In genomic region chr9:31354051-31354450, GRCm38 (mm10) we compare ENCODE assay signal across 20 mouse cellular contexts.
"Had no signal": no experiment of that assay in that cellular context is flagged by ENCODE, and none has a peak within 500 bp of the region (broad histone marks: within the 10 kb centered on the region; RNA-seq: fewer than 3 reads in every experiment).

No protein-coding gene starts in this region.

- DNase-seq: kidney, adult 11 months; kidney, adult 8-10 months; kidney, postnatal 14 days; kidney, postnatal 4 days; left cerebral cortex, postnatal 4 days; lung, embryonic 14.5 days; lung, postnatal 4 days; midbrain, embryonic 14.5 days; right cerebral cortex, postnatal 25 days; spleen, adult 18-20 months; thymus, postnatal 36 days had no signal

- H3K9ac ChIP-seq: kidney, embryonic 15.5 days; limb, embryonic 12.5 days; limb, embryonic 15.5 days; lung, embryonic 14.5 days; neural tube, embryonic 12.5 days; neural tube, embryonic 15.5 days; stomach, embryonic 15.5 days had no signal

- H3K27me3 ChIP-seq: kidney, embryonic 15.5 days; limb, embryonic 12.5 days; limb, embryonic 15.5 days; neural tube, embryonic 12.5 days; neural tube, embryonic 15.5 days; stomach, embryonic 15.5 days had no signal

- H3K27ac ChIP-seq: kidney, embryonic 15.5 days; limb, embryonic 12.5 days; limb, embryonic 15.5 days; neural tube, embryonic 12.5 days; neural tube, embryonic 15.5 days; stomach, embryonic 15.5 days had no signal

- H3K4me2 ChIP-seq: kidney, embryonic 15.5 days; limb, embryonic 12.5 days; limb, embryonic 15.5 days; lung, embryonic 14.5 days; midbrain, embryonic 11.5 days; neural tube, embryonic 12.5 days; neural tube, embryonic 15.5 days; stomach, embryonic 15.5 days had no signal

- H3K4me1 ChIP-seq: kidney, embryonic 15.5 days; limb, embryonic 12.5 days; limb, embryonic 15.5 days; neural tube, embryonic 12.5 days; neural tube, embryonic 15.5 days; stomach, embryonic 15.5 days had no signal

- H3K4me3 ChIP-seq: kidney, embryonic 15.5 days; limb, embryonic 12.5 days; limb, embryonic 15.5 days; neural tube, embryonic 12.5 days; neural tube, embryonic 15.5 days; stomach, embryonic 15.5 days had no signal

- ATAC-seq: hindbrain, embryonic 16.5 days; lung, postnatal 0 days had no signal

- H3K9me3 ChIP-seq: kidney, embryonic 15.5 days; limb, embryonic 12.5 days; limb, embryonic 15.5 days; neural tube, embryonic 12.5 days; neural tube, embryonic 15.5 days; stomach, embryonic 15.5 days had no signal
